ENCODE assay signal across 8 mouse cellular contexts in the genomic region with DNA sequence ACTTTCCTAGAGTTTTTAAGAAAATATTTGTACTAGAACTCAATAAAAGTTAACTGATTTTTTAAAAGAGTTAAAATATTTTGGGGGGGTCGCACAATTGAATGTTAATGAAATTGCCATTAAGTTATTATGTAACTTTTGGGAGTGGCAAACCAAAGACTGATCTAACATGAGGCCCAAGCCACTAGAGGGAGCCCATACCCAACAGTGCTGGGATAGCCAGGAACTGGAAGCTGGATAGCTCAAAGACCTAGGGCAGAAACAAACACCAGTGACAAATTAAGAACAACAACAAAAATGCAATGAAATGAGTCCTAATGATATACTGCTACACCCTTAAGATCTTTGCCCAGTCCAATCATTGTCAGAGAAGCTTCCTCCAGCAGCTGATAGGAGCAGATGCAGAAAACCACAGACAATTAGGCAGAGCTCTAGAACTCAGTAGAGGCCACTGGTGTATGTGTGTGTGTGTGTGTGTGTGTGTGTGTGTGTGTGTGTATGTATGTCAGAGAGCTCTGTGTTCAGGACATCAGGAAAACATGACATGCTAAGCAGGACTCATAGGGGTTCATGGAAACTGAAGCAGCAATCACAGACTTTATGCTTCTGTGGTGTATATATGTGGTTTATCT.
DNase-seq lines count a peak whose midpoint lies in the region; ATAC-seq and TF ChIP-seq lines count a peak whose summit lies in the region.
"Had no signal": no experiment of that assay in that cellular context is flagged by ENCODE, and none has a peak within 500 bp of the region (broad histone marks: within the 10 kb centered on the region; RNA-seq: fewer than 3 reads in every experiment).

No protein-coding gene starts in this region.

- WGBS in midbrain, embryonic 12.5 days = 15% methylated on average over 1 of the region's 1 CpGs
- 18% methylated on average over 1 of the region's 1 CpGs for WGBS in midbrain, embryonic 15.5 days
- WGBS in hindbrain, postnatal 0 days = 23% methylated on average over 1 of the region's 1 CpGs
- 21% methylated on average over 1 of the region's 1 CpGs for WGBS in limb, embryonic 14.5 days
- WGBS in stomach, embryonic 16.5 days = 11% methylated on average over 1 of the region's 1 CpGs

- no peak overlapping the region for H3K9ac ChIP-seq in midbrain, embryonic 12.5 days (replicated peaks)
- H3K9ac ChIP-seq in midbrain, embryonic 15.5 days = no peak overlapping the region
- no peak overlapping the region for H3K9ac ChIP-seq in hindbrain, postnatal 0 days (replicated peaks; ENCODE audit: low read length)
- H3K9ac ChIP-seq in limb, embryonic 14.5 days (ENCODE audit: low read depth, low read length, severe bottlenecking) = no peak overlapping the region
- H3K9ac ChIP-seq in stomach, embryonic 16.5 days (ENCODE audit: low read length) = no peak overlapping the region

- no peak overlapping the region for H3K4me2 ChIP-seq in midbrain, embryonic 12.5 days (replicated peaks)
- H3K4me2 ChIP-seq in midbrain, embryonic 15.5 days = no peak overlapping the region
- H3K4me2 ChIP-seq in hindbrain, postnatal 0 days (ENCODE audit: low read depth, low read length) = no peak overlapping the region
- no peak overlapping the region for H3K4me2 ChIP-seq in limb, embryonic 14.5 days (replicated peaks; ENCODE audit: low read depth, low read length, severe bottlenecking)
- no peak overlapping the region for H3K4me2 ChIP-seq in stomach, embryonic 16.5 days (ENCODE audit: low read depth, low read length)

- TF ChIP-seq CTCF in hindbrain, postnatal 0 days (IDR thresholded peaks at IDR 0.05; ENCODE audit: low read depth) = peak; percentile 64

- no peaks in the 10 kb centered on the region for H3K36me3 ChIP-seq in midbrain, embryonic 12.5 days
- no peaks in the 10 kb centered on the region for H3K36me3 ChIP-seq in midbrain, embryonic 15.5 days (replicated peaks)
- H3K36me3 ChIP-seq in hindbrain, postnatal 0 days (ENCODE audit: insufficient read depth, low read length) = no peaks in the 10 kb centered on the region
- H3K36me3 ChIP-seq in limb, embryonic 14.5 days (ENCODE audit: control insufficient read depth, insufficient read depth, low read length) = no peaks in the 10 kb centered on the region
- H3K36me3 ChIP-seq in stomach, embryonic 16.5 days (ENCODE audit: control insufficient read depth, insufficient read depth, low read length) = no peaks in the 10 kb centered on the region

- no peaks in the 10 kb centered on the region for H3K27me3 ChIP-seq in midbrain, embryonic 12.5 days
- H3K27me3 ChIP-seq in midbrain, embryonic 15.5 days (replicated peaks) = no peaks in the 10 kb centered on the region
- H3K27me3 ChIP-seq in hindbrain, postnatal 0 days (ENCODE audit: insufficient read depth, low read length) = no peaks in the 10 kb centered on the region
- no peaks in the 10 kb centered on the region for H3K27me3 ChIP-seq in limb, embryonic 14.5 days (ENCODE audit: control insufficient read depth, insufficient read depth, low read length)
- no peaks in the 10 kb centered on the region for H3K27me3 ChIP-seq in stomach, embryonic 16.5 days (ENCODE audit: control insufficient read depth, insufficient read depth, low read length)
- H3K27me3 ChIP-seq: megakaryocyte, embryonic 14.5 days had no signal

- H3K27ac ChIP-seq in midbrain, embryonic 12.5 days (replicated peaks) = no peak overlapping the region
- no peak overlapping the region for H3K27ac ChIP-seq in midbrain, embryonic 15.5 days
- no peak overlapping the region for H3K27ac ChIP-seq in hindbrain, postnatal 0 days
- no peak overlapping the region for H3K27ac ChIP-seq in limb, embryonic 14.5 days (replicated peaks; ENCODE audit: low read depth, low read length)
- H3K27ac ChIP-seq in stomach, embryonic 16.5 days (ENCODE audit: low read length) = no peak overlapping the region

- DNase-seq in adrenal gland, adult 2 months = peak; percentile 33
- peak; percentile 74 for DNase-seq in embryo, embryonic 10 days (ENCODE audit: low spot score)
- peak; percentile 64 for DNase-seq in hindbrain, postnatal 0 days (ENCODE audit: low spot score)
- DNase-seq in limb, embryonic 14.5 days (ENCODE audit: low spot score) = peak; percentile 65

- H3K4me3 ChIP-seq in midbrain, embryonic 12.5 days = no peak overlapping the region
- no peak overlapping the region for H3K4me3 ChIP-seq in midbrain, embryonic 15.5 days
- H3K4me3 ChIP-seq in hindbrain, postnatal 0 days (ENCODE audit: low read length) = no peak overlapping the region
- H3K4me3 ChIP-seq in limb, embryonic 14.5 days (replicated peaks; ENCODE audit: low read length) = no peak overlapping the region
- no peak overlapping the region for H3K4me3 ChIP-seq in stomach, embryonic 16.5 days (replicated peaks; ENCODE audit: low read length)
- H3K4me3 ChIP-seq: megakaryocyte, embryonic 14.5 days had no signal

- H3K4me1 ChIP-seq in midbrain, embryonic 12.5 days = no peaks in the 10 kb centered on the region
- no peaks in the 10 kb centered on the region for H3K4me1 ChIP-seq in midbrain, embryonic 15.5 days
- H3K4me1 ChIP-seq in hindbrain, postnatal 0 days (ENCODE audit: insufficient read depth, low read length) = no peaks in the 10 kb centered on the region
- H3K4me1 ChIP-seq in limb, embryonic 14.5 days (ENCODE audit: control insufficient read depth, insufficient read depth, low read length) = no peaks in the 10 kb centered on the region
- H3K4me1 ChIP-seq in stomach, embryonic 16.5 days (ENCODE audit: control insufficient read depth, insufficient read depth, low read length) = no peaks in the 10 kb centered on the region
- H3K4me1 ChIP-seq: megakaryocyte, embryonic 14.5 days had no signal

- no peak for TF ChIP-seq POLR2A in limb, embryonic 14.5 days (IDR thresholded peaks at IDR 0.05; ENCODE audit: borderline replicate concordance, extremely low read depth, insufficient read depth, insufficient read length)

- no peaks in the 10 kb centered on the region for H3K9me3 ChIP-seq in midbrain, embryonic 12.5 days
- H3K9me3 ChIP-seq in midbrain, embryonic 15.5 days = no peaks in the 10 kb centered on the region
- no peaks in the 10 kb centered on the region for H3K9me3 ChIP-seq in hindbrain, postnatal 0 days (ENCODE audit: low read length)
- H3K9me3 ChIP-seq in limb, embryonic 14.5 days (ENCODE audit: control insufficient read depth, low read length) = no peaks in the 10 kb centered on the region
- H3K9me3 ChIP-seq in stomach, embryonic 16.5 days (replicated peaks; ENCODE audit: control insufficient read depth, low read length) = no peaks in the 10 kb centered on the region
- H3K9me3 ChIP-seq: megakaryocyte, embryonic 14.5 days had no signal

- ATAC-seq in midbrain, embryonic 12.5 days (ENCODE audit: low FRiP score, low read depth) = peak; percentile 79
- no peak for ATAC-seq in midbrain, embryonic 15.5 days (replicated peaks)
- ATAC-seq in hindbrain, postnatal 0 days = no peak
- ATAC-seq in limb, embryonic 14.5 days (ENCODE audit: low FRiP score, low read depth) = no peak
- peak; percentile 64; the same call in 1 of the 2 replicates for ATAC-seq in stomach, embryonic 16.5 days (ENCODE audit: insufficient read depth, low FRiP score)

Comparison
In these comparisons a context has a peak if more than half of its experiments do, and no peak if none do; other contexts are left out.
1. ATAC-seq: peak in midbrain, embryonic 12.5 days (single experiment) and stomach, embryonic 16.5 days (single experiment); none in midbrain, embryonic 15.5 days (single experiment), hindbrain, postnatal 0 days (single experiment) and limb, embryonic 14.5 days (single experiment).
2. Peak in every context shown above with its lines, with median percentiles within 50 percentile points of each other: DNase-seq.